Mouse (Mus musculus) E14TG2a.4 (cell line): Measurements from ENCODE around the gene Gnai3.

Experiments
- CTCF ChIP-seq: conservative IDR thresholded peaks from 2 replicates; pipeline ENCODE4 v1.5.1; 2014; ENCODE audit warnings: low read length
- NANOG ChIP-seq: IDR thresholded peaks from 2 replicates; pipeline ENCODE4 v1.6.1; 2014; ENCODE audit warnings: borderline replicate concordance, low read length, mixed read lengths
- POU5F1 ChIP-seq: IDR thresholded peaks from 2 replicates; pipeline ENCODE4 v1.6.1; 2014; ENCODE audit warnings: low read length, borderline replicate concordance

DNA sequence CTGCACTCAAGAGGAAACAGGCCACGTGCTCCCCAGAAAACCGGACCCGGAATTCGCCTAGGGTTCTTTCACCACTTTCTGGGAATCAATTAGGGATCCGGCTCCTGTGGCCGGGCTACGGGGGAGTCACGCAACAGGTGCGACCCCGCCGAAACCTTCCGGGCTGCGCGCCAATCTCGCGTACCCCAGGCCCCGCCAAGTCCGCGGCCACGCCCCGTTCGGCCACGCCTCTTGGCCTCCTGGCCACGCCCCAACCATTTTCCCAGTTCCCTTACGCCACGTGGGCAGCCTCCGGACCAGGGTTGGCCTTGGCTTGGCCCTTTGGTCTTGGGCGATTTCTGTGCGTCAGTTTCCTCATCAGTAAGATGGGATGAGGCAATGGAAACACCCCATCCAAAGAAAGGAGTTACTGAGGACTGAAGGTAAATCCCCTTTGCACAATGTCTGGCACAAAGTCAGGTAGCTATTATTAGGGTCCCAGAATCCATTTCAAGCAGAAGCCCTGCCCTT, 59.4 kb downstream of the Gnai3 start, which contains the start of gene Ampd2:
- TF ChIP-seq CTCF, result no peak
- no peak for TF ChIP-seq NANOG
- TF ChIP-seq POU5F1, result no peak
